Mouse (Mus musculus): ENCODE results near the gene Elf2. TPM values are rescaled to one million over a fixed set of nuclear protein-coding genes. Genes with fewer than 3 reads are reported as not detected.
"Not testable (repeated sequence)": the region's sequence is repeated elsewhere in the genome, so short reads cannot be mapped to it uniquely, and the experiment has no call there.

The Elf2 gene
- polyA plus RNA-seq, 1 experiment from 2014 or later: 56.2 TPM

DNA sequence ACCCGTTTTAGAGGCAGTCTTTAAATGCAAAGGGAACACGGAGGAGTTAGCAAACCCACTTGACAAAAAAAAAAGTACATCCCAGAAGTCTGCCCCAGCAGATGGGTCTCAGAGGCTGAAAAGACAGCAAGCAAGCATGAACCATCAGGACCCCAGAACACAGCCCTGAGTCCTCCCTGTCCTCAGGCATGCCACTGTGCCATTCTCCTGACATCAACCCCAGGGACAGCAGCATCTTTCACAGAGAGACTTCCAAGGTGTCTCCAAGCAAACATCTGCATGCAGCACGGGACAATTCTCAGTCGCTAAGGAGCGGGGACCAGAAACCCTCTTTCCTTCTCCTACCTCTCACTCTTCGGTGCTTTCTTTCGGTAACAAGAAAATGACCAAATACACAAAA, 18.1 kb downstream of the Elf2 start:
- Histone ChIP-seq H3K27ac (no peak overlapping the region), H3K36me3 (ENCODE audit: insufficient read depth, low read length) (0 out of 2 replicates have a peak, but pooled peaks cover 5% of the 10 kb centered on the region), H3K4me1 (replicated peaks; ENCODE audit: insufficient read depth, low read length) (no peaks in the 10 kb centered on the region), H3K4me2 (ENCODE audit: low read length) (no peak overlapping the region), H3K9ac (ENCODE audit: low read depth, low read length) (no peak overlapping the region), H3K4me3 (replicated peaks; ENCODE audit: low read depth, low read length) (no peak overlapping the region), H3K27me3 (ENCODE audit: insufficient read depth, low read length) (no peaks in the 10 kb centered on the region), H3K9me3 (replicated peaks; ENCODE audit: low read length) (no peaks in the 10 kb centered on the region)
- WGBS: 73% methylated on average over 7 of the region's 7 CpGs
- DNase-seq (ENCODE audit: low spot score) (no peak), ATAC-seq (replicated peaks; ENCODE audit: low FRiP score, low read depth) (no peak)
- TF ChIP-seq CTCF (IDR thresholded peaks at IDR 0.05; ENCODE audit: low read depth): no peak

GRCm38 (mm10) chr3:51321141-51321540, 19.3 kb downstream of the Elf2 start:
- Histone ChIP-seq H3K9me3 (replicated peaks; ENCODE audit: low read length) (no peaks in the 10 kb centered on the region), H3K4me3 (replicated peaks; ENCODE audit: low read depth, low read length) (no peak overlapping the region), H3K4me2 (ENCODE audit: low read length) (no peak overlapping the region), H3K9ac (ENCODE audit: low read depth, low read length) (no peak overlapping the region), H3K4me1 (replicated peaks; ENCODE audit: insufficient read depth, low read length) (no peaks in the 10 kb centered on the region), H3K27ac (no peak overlapping the region), H3K36me3 (ENCODE audit: insufficient read depth, low read length) (0 out of 2 replicates have a peak, but pooled peaks cover 5% of the 10 kb centered on the region), H3K27me3 (ENCODE audit: insufficient read depth, low read length) (no peaks in the 10 kb centered on the region)
- WGBS: 77% methylated on average over 5 of the region's 5 CpGs
- DNase-seq (ENCODE audit: low spot score) (no peak), ATAC-seq (replicated peaks; ENCODE audit: low FRiP score, low read depth) (no peak)
- no peak for TF ChIP-seq CTCF (IDR thresholded peaks at IDR 0.05; ENCODE audit: low read depth)

DNA sequence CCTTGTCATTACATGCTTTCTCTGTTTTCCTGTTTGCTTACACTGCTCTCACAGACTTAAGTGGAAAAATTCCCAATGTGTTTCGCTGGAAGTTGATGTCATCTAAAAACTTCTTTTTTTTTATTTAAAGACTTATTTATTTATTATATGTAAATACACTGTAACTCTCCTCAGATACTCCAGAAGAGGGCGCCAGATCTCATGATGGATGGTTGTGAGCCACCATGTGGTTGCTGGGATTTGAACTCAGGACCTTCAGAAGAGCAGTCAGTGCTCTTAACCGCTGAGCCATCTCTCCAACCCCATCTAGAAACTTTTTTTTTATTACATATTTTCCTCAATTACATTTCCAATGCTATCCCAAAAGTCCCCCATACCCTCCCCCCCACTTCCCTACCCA, 22.4 kb downstream of the Elf2 start:
- H3K27me3 ChIP-seq (ENCODE audit: insufficient read depth, low read length); H3K4me3 ChIP-seq (replicated peaks; ENCODE audit: low read depth, low read length); H3K27ac ChIP-seq; H3K4me1 ChIP-seq (replicated peaks; ENCODE audit: insufficient read depth, low read length); H3K9ac ChIP-seq (ENCODE audit: low read depth, low read length); H3K9me3 ChIP-seq (replicated peaks; ENCODE audit: low read length); ATAC-seq (replicated peaks; ENCODE audit: low FRiP score, low read depth); H3K36me3 ChIP-seq (ENCODE audit: insufficient read depth, low read length); H3K4me2 ChIP-seq (ENCODE audit: low read length): not testable (repeated sequence)
- WGBS: 87% methylated on average over 3 of the region's 3 CpGs
- peak; percentile 50 for TF ChIP-seq CTCF (IDR thresholded peaks at IDR 0.05; ENCODE audit: low read depth)
- DNase-seq (ENCODE audit: low spot score): peak; percentile 43

GRCm38 (mm10) chr3:51316876-51317275, 23.6 kb downstream of the Elf2 start:
- Histone ChIP-seq H3K27me3 (ENCODE audit: insufficient read depth, low read length) (no peaks in the 10 kb centered on the region), H3K9me3 (replicated peaks; ENCODE audit: low read length) (no peaks in the 10 kb centered on the region), H3K9ac (ENCODE audit: low read depth, low read length) (no peak overlapping the region), H3K4me2 (ENCODE audit: low read length) (no peak overlapping the region), H3K4me1 (replicated peaks; ENCODE audit: insufficient read depth, low read length) (no peaks in the 10 kb centered on the region), H3K36me3 (ENCODE audit: insufficient read depth, low read length) (0 out of 2 replicates have a peak, but pooled peaks cover 2% of the 10 kb centered on the region), H3K27ac (no peak overlapping the region), H3K4me3 (replicated peaks; ENCODE audit: low read depth, low read length) (no peak overlapping the region)
- DNase-seq (ENCODE audit: low spot score): no peak
- ATAC-seq (replicated peaks; ENCODE audit: low FRiP score, low read depth): no peak
- WGBS: 72% methylated on average over 10 of the region's 10 CpGs
- TF ChIP-seq CTCF (IDR thresholded peaks at IDR 0.05; ENCODE audit: low read depth): no peak

DNA sequence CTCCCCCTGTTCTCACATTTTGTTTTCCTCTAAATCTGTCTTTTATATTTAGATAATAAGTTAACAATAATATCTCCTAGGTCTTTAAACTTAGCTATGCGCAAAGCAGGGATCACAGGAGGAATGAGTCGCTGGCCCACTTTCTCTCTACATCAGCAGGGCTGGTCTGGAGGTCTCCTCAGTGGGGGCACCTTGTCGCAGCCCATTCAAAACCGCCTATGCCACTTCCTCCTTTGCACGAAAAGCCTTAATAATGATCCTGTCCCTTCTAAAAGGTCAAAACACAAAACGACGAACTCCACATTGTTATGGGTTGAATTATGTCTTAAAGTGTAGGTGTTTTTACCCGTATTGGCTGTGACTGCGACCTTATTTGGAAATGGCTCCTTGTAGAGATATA, 28.8 kb downstream of the Elf2 start:
- WGBS: 35% methylated on average over 9 of the region's 9 CpGs
- no peak overlapping the region for H3K27ac ChIP-seq
- H3K36me3 ChIP-seq (ENCODE audit: insufficient read depth, low read length): 0 out of 2 replicates have a peak, but pooled peaks cover 2% of the 10 kb centered on the region
- no peak overlapping the region for H3K4me2 ChIP-seq (ENCODE audit: low read length)
- DNase-seq (ENCODE audit: low spot score) (no peak), ATAC-seq (replicated peaks; ENCODE audit: low FRiP score, low read depth) (no peak)
- TF ChIP-seq CTCF (IDR thresholded peaks at IDR 0.05; ENCODE audit: low read depth): no peak
- no peak overlapping the region for H3K9ac ChIP-seq (ENCODE audit: low read depth, low read length)
- H3K4me1 ChIP-seq (replicated peaks; ENCODE audit: insufficient read depth, low read length): no peaks in the 10 kb centered on the region
- no peaks in the 10 kb centered on the region for H3K27me3 ChIP-seq (ENCODE audit: insufficient read depth, low read length)
- H3K9me3 ChIP-seq (replicated peaks; ENCODE audit: low read length): no peaks in the 10 kb centered on the region
- H3K4me3 ChIP-seq (replicated peaks; ENCODE audit: low read depth, low read length): no peak overlapping the region

- H3K27ac ChIP-seq: no peak overlapping the region
- 0 out of 2 replicates have a peak, but pooled peaks cover 2% of the 10 kb centered on the region for H3K36me3 ChIP-seq (ENCODE audit: insufficient read depth, low read length)
- no peaks in the 10 kb centered on the region for H3K4me1 ChIP-seq (replicated peaks; ENCODE audit: insufficient read depth, low read length)
- 31% methylated on average over 7 of the region's 7 CpGs for WGBS
- no peaks in the 10 kb centered on the region for H3K9me3 ChIP-seq (replicated peaks; ENCODE audit: low read length)
- no peak overlapping the region for H3K4me3 ChIP-seq (replicated peaks; ENCODE audit: low read depth, low read length)
- peak; percentile 42 for DNase-seq (ENCODE audit: low spot score)
- H3K4me2 ChIP-seq (ENCODE audit: low read length): no peak overlapping the region
- 0 out of 2 replicates have a peak, but pooled peaks have one; percentile 54 for ATAC-seq (replicated peaks; ENCODE audit: low FRiP score, low read depth)
- no peak for TF ChIP-seq CTCF (IDR thresholded peaks at IDR 0.05; ENCODE audit: low read depth)
- no peaks in the 10 kb centered on the region for H3K27me3 ChIP-seq (ENCODE audit: insufficient read depth, low read length)
- no peak overlapping the region for H3K9ac ChIP-seq (ENCODE audit: low read depth, low read length)
Measured at GRCm38 (mm10) chr3:51310098-51310497, 30.4 kb downstream of the Elf2 start.

DNA sequence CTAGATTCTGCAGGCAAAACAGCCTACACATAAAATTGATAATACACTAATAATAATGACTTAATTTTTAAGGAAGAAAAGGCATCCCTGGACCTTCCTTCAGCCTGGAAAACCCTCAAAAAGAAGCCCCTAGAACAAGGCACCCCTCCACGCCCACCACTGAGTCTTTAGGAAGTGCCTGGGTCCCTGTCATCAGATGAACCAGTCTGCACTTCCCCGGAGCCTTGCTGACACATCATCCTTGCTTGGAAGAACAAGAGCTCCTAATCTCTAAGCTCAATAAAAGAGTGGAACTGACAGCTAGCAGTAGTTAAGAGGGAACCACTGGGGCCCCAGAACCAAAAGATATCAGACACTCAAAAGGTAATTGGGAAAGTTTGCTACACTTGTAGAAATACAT, 33.8 kb downstream of the Elf2 start:
- no peak for TF ChIP-seq CTCF (IDR thresholded peaks at IDR 0.05; ENCODE audit: low read depth)
- Histone ChIP-seq H3K4me3 (replicated peaks; ENCODE audit: low read depth, low read length) (no peak overlapping the region), H3K4me2 (ENCODE audit: low read length) (no peak overlapping the region), H3K9ac (ENCODE audit: low read depth, low read length) (no peak overlapping the region), H3K4me1 (replicated peaks; ENCODE audit: insufficient read depth, low read length) (no peaks in the 10 kb centered on the region), H3K9me3 (replicated peaks; ENCODE audit: low read length) (no peaks in the 10 kb centered on the region), H3K36me3 (ENCODE audit: insufficient read depth, low read length) (no peaks in the 10 kb centered on the region), H3K27ac (no peak overlapping the region), H3K27me3 (ENCODE audit: insufficient read depth, low read length) (no peaks in the 10 kb centered on the region)
- WGBS: 88% methylated on average over 2 of the region's 2 CpGs
- ATAC-seq (replicated peaks; ENCODE audit: low FRiP score, low read depth) (no peak), DNase-seq (ENCODE audit: low spot score) (no peak)
